Mouse (Mus musculus) spleen, adult 2 months (tissue): ENCODE results near the gene Fbxl21.

ENCODE experiments used
- CTCF ChIP-seq: fragments of 200-500 bp; IDR thresholded peaks from 2 replicates; pipeline ENCODE4 v1.5.1; 2011; ENCODE audit warnings: mild to moderate bottlenecking, inconsistent platforms; ENCODE audit not compliant: insufficient read depth, insufficient read length, insufficient replicate concordance; ENCODE audit errors: extremely low read depth
- POLR2A ChIP-seq: fragments of 200-500 bp; IDR thresholded peaks from 2 replicates; pipeline ENCODE4 v1.6.1; 2011; ENCODE audit warnings: low read depth, low read length, inconsistent platforms

DNA sequence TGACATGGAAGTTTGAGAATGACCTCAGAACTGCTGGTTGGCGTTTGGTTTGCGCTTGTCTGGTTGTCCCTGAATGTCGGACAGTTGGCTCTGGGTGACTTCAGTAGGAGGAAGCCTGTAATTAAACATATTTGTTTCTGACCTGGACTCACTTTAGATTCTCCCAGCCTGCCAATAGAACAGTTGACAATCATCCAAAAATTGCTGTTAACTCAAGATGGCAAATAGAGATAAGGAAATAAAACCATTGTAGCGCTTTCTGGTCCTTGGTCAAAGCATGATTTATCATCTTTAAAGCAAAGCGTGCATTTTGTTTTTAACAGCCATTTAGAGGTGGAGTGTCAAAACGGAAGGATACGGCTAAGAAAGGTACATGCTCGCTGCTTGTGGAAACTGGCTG, 49.4 kb downstream of the Fbxl21 start:
- TF ChIP-seq CTCF (no peak), POLR2A (no peak)
